24 mouse cellular contexts compared by ENCODE assay signal in genomic region chr9:39608497-39608896, GRCm38 (mm10). TPM values are rescaled to one million over a fixed set of nuclear protein-coding genes. Genes with fewer than 3 reads are reported as not detected.
"Had no signal": no experiment of that assay in that cellular context is flagged by ENCODE, and none has a peak within 500 bp of the region (broad histone marks: within the 10 kb centered on the region; RNA-seq: fewer than 3 reads in every experiment).

No protein-coding gene starts in this region.

- H3K27me3 ChIP-seq: neural tube, embryonic 15.5 days; stomach, embryonic 15.5 days had no signal

- H3K36me3 ChIP-seq: neural tube, embryonic 13.5 days; neural tube, embryonic 15.5 days; stomach, embryonic 15.5 days had no signal

- H3K27ac ChIP-seq: neural tube, embryonic 13.5 days; neural tube, embryonic 15.5 days; stomach, embryonic 15.5 days; stomach, postnatal 0 days had no signal

- H3K9me3 ChIP-seq: neural tube, embryonic 13.5 days; neural tube, embryonic 15.5 days; stomach, embryonic 15.5 days had no signal

- H3K9ac ChIP-seq: neural tube, embryonic 13.5 days; neural tube, embryonic 15.5 days; stomach, embryonic 15.5 days had no signal

- DNase-seq: retina, postnatal 1 day; right cerebral cortex, adult 18-20 months; right cerebral cortex, postnatal 14 days; right cerebral cortex, postnatal 25 days; right cerebral cortex, postnatal 4 days; spleen, adult 18-20 months; thymus, adult 18-20 months; thymus, adult 2 months; thymus, postnatal 14 days; thymus, postnatal 25 days; thymus, postnatal 36 days; thymus, postnatal 4 days had no signal

- H3K4me2 ChIP-seq: neural tube, embryonic 13.5 days; neural tube, embryonic 15.5 days; stomach, embryonic 15.5 days had no signal

- H3K4me1 ChIP-seq: stomach, embryonic 15.5 days had no signal

- H3K4me3 ChIP-seq: neural tube, embryonic 13.5 days; neural tube, embryonic 15.5 days; stomach, embryonic 15.5 days had no signal

RNA-seq across cellular contexts. Expression of gene Olfr148, which starts 2.0 kb away (rescaled TPM):
- polyA plus RNA-seq: neural tube, embryonic 13.5 days; neural tube, embryonic 14.5 days; neural tube, embryonic 15.5 days; small intestine, adult 2 months; spleen, adult 2 months; stomach, embryonic 14.5 days; stomach, embryonic 15.5 days; stomach, embryonic 16.5 days; stomach, postnatal 0 days; testis, adult 2 months; thymus, adult 2 months; thymus, postnatal 0 days; urinary bladder, adult 2 months had no signal

RNA-seq across cellular contexts. Expression of gene AW551984, which starts 4.3 kb away (rescaled TPM):
- polyA plus RNA-seq: spleen, adult 2 months had no signal

RNA-seq across cellular contexts. Expression of gene Olfr960, which starts 12.7 kb away (rescaled TPM):
- polyA plus RNA-seq: neural tube, embryonic 13.5 days; neural tube, embryonic 14.5 days; neural tube, embryonic 15.5 days; small intestine, adult 2 months; spleen, adult 2 months; stomach, embryonic 14.5 days; stomach, embryonic 15.5 days; stomach, embryonic 16.5 days; stomach, postnatal 0 days; testis, adult 2 months; thymus, adult 2 months; thymus, postnatal 0 days; urinary bladder, adult 2 months had no signal

RNA-seq across cellular contexts. Expression of gene Olfr959, which starts 33.1 kb away (rescaled TPM):
- polyA plus RNA-seq: neural tube, embryonic 13.5 days; neural tube, embryonic 14.5 days; small intestine, adult 2 months; spleen, adult 2 months; stomach, embryonic 14.5 days; stomach, embryonic 15.5 days; stomach, embryonic 16.5 days; stomach, postnatal 0 days; testis, adult 2 months; thymus, adult 2 months; thymus, postnatal 0 days; urinary bladder, adult 2 months had no signal

RNA-seq across cellular contexts. Expression of gene Olfr961, which starts 36.4 kb away (rescaled TPM):
- polyA plus RNA-seq: neural tube, embryonic 13.5 days; neural tube, embryonic 14.5 days; neural tube, embryonic 15.5 days; small intestine, adult 2 months; spleen, adult 2 months; stomach, embryonic 14.5 days; stomach, embryonic 15.5 days; stomach, embryonic 16.5 days; stomach, postnatal 0 days; thymus, adult 2 months; thymus, postnatal 0 days; urinary bladder, adult 2 months had no signal
